Mouse (Mus musculus) small intestine, adult 2 months (tissue): Measurements from ENCODE around the gene Gm9573.

Source experiments
- CTCF ChIP-seq: fragments of 200-500 bp; IDR thresholded peaks from 2 replicates; pipeline ENCODE4 v1.5.1; 2012; ENCODE audit warnings: low read depth, mild to moderate bottlenecking, control low read depth, inconsistent platforms, low read length, moderate library complexity, mixed read lengths; ENCODE audit not compliant: insufficient replicate concordance, insufficient read length; ENCODE audit errors: extremely low read depth
- POLR2A ChIP-seq: fragments of 200-500 bp; IDR thresholded peaks from 2 replicates; pipeline ENCODE4 v1.6.1; 2012; ENCODE audit warnings: low read depth, mild to moderate bottlenecking, control low read depth, inconsistent platforms, low read length, moderate library complexity

- TF ChIP-seq CTCF (peak; percentile 93; the same call in 1 of the 2 replicates), POLR2A (no peak)
Observed at GRCm38 (mm10) chr17:35635699-35636111, 9.3 kb upstream of the Gm9573 start.
